Mouse (Mus musculus) C2C12 (cell line): Measurements from ENCODE around the gene Clip3. TPM values are rescaled to one million over a fixed set of nuclear protein-coding genes. Genes with fewer than 3 reads are reported as not detected.

Experiments
- H3K27me3 ChIP-seq: one replicate; pipeline ENCODE4 v1.6.1; 2011; ENCODE audit not compliant: control insufficient read depth, insufficient read depth, insufficient read length
- H3K36me3 ChIP-seq: one replicate; pipeline ENCODE4 v1.6.1; 2011; ENCODE audit not compliant: control insufficient read depth, insufficient read depth
- H3K4me3 ChIP-seq: one replicate; pipeline ENCODE4 v1.5.1; 2011; ENCODE audit warnings: mild to moderate bottlenecking, control low read depth; ENCODE audit not compliant: poor library complexity, insufficient read depth, severe bottlenecking
- H3K79me2 ChIP-seq: one replicate; pipeline ENCODE4 v1.6.1; 2011; ENCODE audit not compliant: control insufficient read depth, insufficient read depth
- H3K79me3 ChIP-seq: one replicate; pipeline ENCODE4 v1.6.1; 2011; ENCODE audit warnings: low read depth, control low read depth
- H3ac ChIP-seq: one replicate; pipeline ENCODE3; 2011; ENCODE audit warnings: low read depth; ENCODE audit not compliant: control insufficient read depth, insufficient read length
- CEBPB ChIP-seq: IDR thresholded peaks from one replicate; pipeline ENCODE4 v1.6.1; 2011; ENCODE audit warnings: low read depth, mild to moderate bottlenecking, control low read depth, moderate library complexity
- CTCF ChIP-seq: IDR thresholded peaks from one replicate; pipeline ENCODE4 v1.5.1; 2011; ENCODE audit not compliant: control insufficient read depth, insufficient read depth, insufficient read length
- FOSL1 ChIP-seq: IDR thresholded peaks from one replicate; pipeline ENCODE4 v1.8.0; 2011; ENCODE audit warnings: mild to moderate bottlenecking, low read length; ENCODE audit not compliant: poor library complexity, insufficient read depth, severe bottlenecking
- MAX ChIP-seq: IDR thresholded peaks from one replicate; pipeline ENCODE4 v1.6.1; 2011; ENCODE audit warnings: mild to moderate bottlenecking, control low read depth
- MYOD1 ChIP-seq: IDR thresholded peaks from one replicate; pipeline ENCODE4 v1.6.1; 2011; ENCODE audit warnings: low read depth; ENCODE audit not compliant: control insufficient read depth, insufficient read length
- MYOG ChIP-seq: IDR thresholded peaks from one replicate; pipeline ENCODE4 v1.6.1; 2011; ENCODE audit not compliant: control insufficient read depth, insufficient read length; ENCODE audit errors: extremely low read depth
- USF1 ChIP-seq: IDR thresholded peaks from one replicate; pipeline ENCODE4 v1.6.1; 2011; ENCODE audit warnings: low read depth, mild to moderate bottlenecking, control low read depth, moderate library complexity
- polyA plus RNA-seq: library from polyadenylated mRNA; unstranded; fragments of >200 nt; fragmentation: generic; extraction: Trizol; gene quantifications from one replicate; pipeline ENCODE4 v1.2.1, GENCODE M21; 2012; ENCODE audit warnings: missing spikeins

Gene Clip3
- polyA plus RNA-seq, 1 experiment, result 40.6 TPM

GRCm38 (mm10) chr7:30321539-30322284, 30.2 kb downstream of the Clip3 start, which contains the start of gene E130208F15Rik:
Gene E130208F15Rik, plus strand, starts transcription at chr7:30321740.
- Histone ChIP-seq H3K79me2 (peaks cover 4% of the 10 kb centered on the region), H3K27me3 (no peaks in the 10 kb centered on the region), H3K36me3 (no peaks in the 10 kb centered on the region), H3ac (peak within 1 kb of the TSS; percentile 75), H3K4me3 (peak within 1 kb of the TSS; percentile 52), H3K79me3 (no peaks in the 10 kb centered on the region)
- TF ChIP-seq MYOD1 (no peak), CTCF (no peak), MYOG (no peak), USF1 (no peak), FOSL1 (no peak), CEBPB (no peak)

- peaks cover 4% of the 10 kb centered on the region for H3K79me2 ChIP-seq
- TF ChIP-seq CEBPB (no peak), MAX (no peak), MYOD1 (no peak), FOSL1 (no peak), CTCF (no peak), USF1 (no peak), MYOG (no peak)
- H3K36me3 ChIP-seq, result no peaks in the 10 kb centered on the region
- peak overlapping the region; percentile 52 for H3K4me3 ChIP-seq
- H3K79me3 ChIP-seq, result no peaks in the 10 kb centered on the region
- H3ac ChIP-seq, result peak overlapping the region; percentile 75
- H3K27me3 ChIP-seq, result peaks cover 4% of the 10 kb centered on the region
Observed at GRCm38 (mm10) chr7:30322285-30322667, 30.7 kb downstream of the Clip3 start.

- H3K36me3 ChIP-seq, result no peaks in the 10 kb centered on the region
- no peak overlapping the region for H3K4me3 ChIP-seq
- H3K27me3 ChIP-seq, result peaks cover 5% of the 10 kb centered on the region
- no peaks in the 10 kb centered on the region for H3K79me3 ChIP-seq
- TF ChIP-seq CEBPB (no peak), CTCF (no peak), USF1 (no peak), MAX (no peak), FOSL1 (no peak)
- no peak overlapping the region for H3ac ChIP-seq
- peaks cover 4% of the 10 kb centered on the region for H3K79me2 ChIP-seq
Observed at GRCm38 (mm10) chr7:30322865-30323264, 31.3 kb downstream of the Clip3 start.

GRCm38 (mm10) chr7:30323795-30324194, 32.3 kb downstream of the Clip3 start, which contains the start of gene Sdhaf1:
Gene Sdhaf1, minus strand, starts transcription at chr7:30323895.
- peaks cover 4% of the 10 kb centered on the region for H3K79me2 ChIP-seq
- H3K4me3 ChIP-seq, result no peak within 1 kb of the TSS
- H3K79me3 ChIP-seq, result no peaks in the 10 kb centered on the region
- H3K36me3 ChIP-seq, result no peaks in the 10 kb centered on the region
- no peak for TF ChIP-seq CEBPB
- no peak for TF ChIP-seq FOSL1
- TF ChIP-seq USF1, result no peak
- TF ChIP-seq CTCF, result no peak
- no peak for TF ChIP-seq MYOG
- no peak for TF ChIP-seq MAX
- no peak for TF ChIP-seq MYOD1
- H3K27me3 ChIP-seq, result peaks cover 5% of the 10 kb centered on the region
- H3ac ChIP-seq, result no peak within 1 kb of the TSS

GRCm38 (mm10) chr7:30324300-30324944, 32.9 kb downstream of the Clip3 start:
- no peak overlapping the region for H3ac ChIP-seq
- H3K27me3 ChIP-seq, result peaks cover 5% of the 10 kb centered on the region
- no peak overlapping the region for H3K4me3 ChIP-seq
- no peaks in the 10 kb centered on the region for H3K79me3 ChIP-seq
- TF ChIP-seq CEBPB (no peak), MAX (no peak), MYOD1 (no peak), CTCF (no peak), MYOG (no peak), FOSL1 (no peak), USF1 (no peak)
- H3K79me2 ChIP-seq, result peaks cover 4% of the 10 kb centered on the region
- H3K36me3 ChIP-seq, result no peaks in the 10 kb centered on the region
